Mouse (Mus musculus) lung, adult 2 months (tissue): Measurements from ENCODE around the gene Mvb12a. TPM values are rescaled to one million over a fixed set of nuclear protein-coding genes. Genes with fewer than 3 reads are reported as not detected.
A peak's percentile ranks its signal among the peaks of the same experiment; 100 is the strongest.

Experiments
- DNase-seq: peaks from one replicate; pipeline ENCODE4 v3.0.0; 2022
- H3K4me1 ChIP-seq: fragments of 200-500 bp; 2 replicates; pipeline ENCODE4 v1.6.1; 2011; ENCODE audit warnings: low read length; ENCODE audit not compliant: control insufficient read depth, insufficient read depth
- H3K4me3 ChIP-seq: fragments of 200-500 bp; replicated peaks from 2 replicates; pipeline ENCODE3; 2011; ENCODE audit warnings: low read depth, mild to moderate bottlenecking, control low read depth, low read length; ENCODE audit errors: extremely low read depth
- CTCF ChIP-seq: fragments of 200-500 bp; IDR thresholded peaks from 2 replicates; pipeline ENCODE4 v1.5.1; 2011; ENCODE audit warnings: mild to moderate bottlenecking, low read length, control low read depth; ENCODE audit not compliant: insufficient read depth
- POLR2A ChIP-seq: fragments of 200-500 bp; IDR thresholded peaks from 2 replicates; pipeline ENCODE4 v1.6.1; 2011; ENCODE audit warnings: low read depth, mild to moderate bottlenecking, control low read depth, low read length, borderline replicate concordance; ENCODE audit errors: extremely low read depth
- WGBS: fragments of 180-500 bp; shearing (Covaris S2); methylation state at CpG from one replicate; pipeline ENCODE4 v1.1.7; 2018; 5-methylcytosine and 5-hydroxymethylcytosine counted together
- polyA plus RNA-seq: library from polyadenylated mRNA; depleted of rRNA; stranded (reverse); fragments of >200 nt; gene quantifications from 2 replicates; pipeline ENCODE4 v1.2.3, GENCODE M21; 2012

Mvb12a gene
- polyA plus RNA-seq, 1 experiment, result 132 TPM

- no peak for TF ChIP-seq CTCF
- no peak for TF ChIP-seq POLR2A
- Histone ChIP-seq H3K4me1 (peaks cover 6% of the 10 kb centered on the region; the same call in 1 of the 2 replicates), H3K4me3 (no peak overlapping the region)
- DNase-seq, result no peak
- WGBS, result 67% methylated on average over 3 of the region's 3 CpGs
These were observed 17.3 kb downstream of the Mvb12a start for GRCm38 (mm10) chr8:71560071-71560470.

GRCm38 (mm10) chr8:71560765-71561164, 18.0 kb downstream of the Mvb12a start:
- H3K4me1 ChIP-seq, result peaks cover 6% of the 10 kb centered on the region; the same call in 1 of the 2 replicates
- H3K4me3 ChIP-seq, result no peak overlapping the region

GRCm38 (mm10) chr8:71561401-71561800, 18.7 kb downstream of the Mvb12a start:
- peak; percentile 99 for TF ChIP-seq CTCF
- no peak for TF ChIP-seq POLR2A
- peak; percentile 67 for DNase-seq
- 6% methylated on average over 15 of the region's 15 CpGs for WGBS
- H3K4me1 ChIP-seq, result peaks cover 6% of the 10 kb centered on the region; the same call in 1 of the 2 replicates
- no peak overlapping the region for H3K4me3 ChIP-seq

More at GRCm38 (mm10) chr8:71560765-71561164, 18.0 kb downstream of the Mvb12a start:
- TF ChIP-seq POLR2A, result no peak
- DNase-seq, result no peak
- 86% methylated on average over 5 of the region's 5 CpGs for WGBS

DNA sequence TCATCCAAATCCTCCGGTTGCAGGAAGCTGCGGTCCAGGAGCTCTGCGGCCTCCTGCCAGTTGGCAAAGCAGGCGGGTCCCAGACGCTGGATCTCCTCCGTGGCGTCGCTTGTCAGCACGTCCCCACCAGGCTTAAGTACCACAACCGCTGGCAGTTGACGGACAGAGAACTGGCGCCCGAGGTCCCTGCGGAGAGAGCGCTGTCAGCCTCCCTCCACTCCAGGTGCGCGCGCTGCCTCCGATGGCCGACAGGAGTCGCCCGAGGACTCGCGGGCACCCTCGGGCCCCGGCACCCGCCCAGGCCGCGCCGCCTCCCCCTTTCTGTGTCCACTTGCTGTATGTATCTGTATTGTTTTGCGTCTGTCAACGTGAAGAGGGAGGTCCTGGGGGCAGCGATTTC, 20.0 kb downstream of the Mvb12a start:
- TF ChIP-seq POLR2A (no peak), CTCF (peak; percentile 39; the same call in 1 of the 2 replicates)
- no peak overlapping the region for H3K4me3 ChIP-seq
- H3K4me1 ChIP-seq, result peaks cover 6% of the 10 kb centered on the region; the same call in 1 of the 2 replicates
- WGBS, result under 1% methylated on average over 33 of the region's 33 CpGs
- DNase-seq, result peak; percentile 84

DNA sequence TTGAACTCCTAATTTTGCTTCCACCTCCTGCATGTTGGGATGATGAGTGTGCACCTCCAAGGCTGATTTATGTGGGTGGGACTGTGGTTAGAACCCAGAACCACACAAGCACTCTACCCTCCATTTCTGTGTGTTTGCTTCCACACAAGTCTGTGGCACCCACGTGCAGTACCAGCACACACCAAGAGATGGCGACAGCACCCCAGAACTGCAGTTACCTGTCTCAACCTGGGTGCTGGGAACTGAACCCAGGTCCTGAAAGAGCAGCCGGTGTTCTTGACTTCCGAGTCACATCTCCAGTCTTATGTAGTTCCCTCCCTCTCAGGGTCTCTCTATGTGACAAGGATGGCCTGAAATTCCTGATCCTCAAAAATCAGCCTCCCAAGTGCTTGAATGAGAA, 21.3 kb downstream of the Mvb12a start:
- peaks cover 8% of the 10 kb centered on the region; the same call in 1 of the 2 replicates for H3K4me1 ChIP-seq
- WGBS, result 88% methylated on average over 4 of the region's 4 CpGs
- no peak for TF ChIP-seq POLR2A
- TF ChIP-seq CTCF, result no peak
- no peak for DNase-seq
- no peak overlapping the region for H3K4me3 ChIP-seq

DNA sequence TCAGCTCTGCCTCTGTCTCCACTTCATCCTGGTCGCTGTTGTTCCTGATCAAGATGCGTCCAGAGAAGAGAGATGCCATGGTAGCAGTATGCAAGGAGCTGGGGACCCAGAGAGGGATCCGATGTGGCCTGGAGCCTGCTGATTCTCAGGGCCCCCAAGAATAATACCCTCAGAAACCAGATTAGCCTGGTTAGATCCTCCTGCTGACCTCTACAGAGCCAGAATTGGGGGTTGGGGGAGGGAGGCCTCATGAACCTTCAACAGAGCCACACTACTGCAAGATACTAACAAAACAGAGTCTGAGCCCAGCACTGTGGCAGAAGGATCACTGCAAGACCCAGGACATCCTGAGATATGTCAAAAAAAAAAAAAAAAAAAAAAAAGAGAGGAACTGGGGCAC, 23.8 kb downstream of the Mvb12a start, which contains the start of gene Nxnl1:
Nxnl1 (minus strand) TSS at position 101 of the 400 bp plus-strand sequence.
- TF ChIP-seq CTCF (no peak), POLR2A (no peak)
- WGBS, result 80% methylated on average over 3 of the region's 3 CpGs

GRCm38 (mm10) chr8:71567587-71567986, 24.9 kb downstream of the Mvb12a start:
- no peak for DNase-seq
- peaks cover 10% of the 10 kb centered on the region for H3K4me1 ChIP-seq
- WGBS, result 73% methylated on average over 7 of the region's 7 CpGs
- TF ChIP-seq POLR2A (no peak), CTCF (no peak)
- no peak overlapping the region for H3K4me3 ChIP-seq

More for the DNA sequence above, 23.8 kb downstream of the Mvb12a start, which contains the start of gene Nxnl1:
- Histone ChIP-seq H3K4me3 (no peak within 1 kb of the TSS), H3K4me1 (peaks cover 11% of the 10 kb centered on the region)
- no peak for DNase-seq

DNA sequence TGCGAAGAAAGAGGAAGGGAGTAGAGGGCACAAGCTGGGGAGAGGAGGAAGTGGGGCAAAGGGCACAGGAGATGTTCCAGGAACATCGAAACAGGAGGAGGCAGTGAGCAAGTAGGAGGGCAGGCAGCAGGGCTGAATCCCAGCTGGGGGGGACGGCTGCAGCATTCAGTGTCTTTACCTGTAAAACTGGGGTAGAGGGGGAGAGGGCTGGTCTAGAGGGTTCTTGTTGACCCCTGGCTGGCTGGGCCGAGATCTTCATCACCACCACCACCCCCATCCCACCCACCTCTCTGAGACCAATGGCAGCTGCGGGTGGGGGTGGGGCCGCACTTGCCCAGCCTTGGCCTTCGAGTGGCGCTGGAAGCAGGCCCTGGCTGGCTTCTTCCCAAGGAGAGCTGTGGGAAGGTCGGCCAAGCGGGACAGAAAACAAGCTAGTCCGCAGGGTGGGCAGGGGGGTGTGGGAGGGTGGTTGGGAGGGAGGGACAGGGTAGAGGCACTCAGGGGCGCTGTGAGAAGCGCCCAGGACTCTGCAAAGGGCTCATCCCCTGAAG, 25.7 kb downstream of the Mvb12a start, which contains the start of gene Slc27a1:
Slc27a1 (plus strand) TSS at position 496 of the 551 bp plus-strand sequence.
- Histone ChIP-seq H3K4me3 (peak within 1 kb of the TSS; percentile 89), H3K4me1 (peaks cover 9% of the 10 kb centered on the region)
- WGBS, result 30% methylated on average over 13 of the region's 13 CpGs
- peak; percentile 75 for DNase-seq
- TF ChIP-seq CTCF (no peak), POLR2A (no peak)

DNA sequence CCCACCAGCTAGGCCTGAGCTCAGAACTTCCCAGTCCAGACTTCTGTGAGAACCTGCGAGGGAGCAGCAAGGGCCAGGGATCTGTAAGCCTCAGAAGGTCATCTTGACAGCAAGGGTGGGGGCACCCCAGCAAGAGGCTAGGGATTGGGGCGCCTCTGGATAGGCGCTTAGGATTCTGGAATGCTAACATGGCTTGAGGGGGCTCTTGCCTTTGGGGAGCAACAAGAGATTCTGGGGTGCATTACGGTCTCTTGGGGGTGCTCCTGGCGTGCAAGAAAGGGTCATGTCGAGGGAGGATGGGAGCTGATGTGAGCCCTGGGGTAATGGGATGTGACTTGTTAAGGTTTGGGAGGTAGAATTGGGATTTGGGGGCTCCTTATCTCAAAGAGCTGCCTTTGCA, 26.2 kb downstream of the Mvb12a start:
- 48% methylated on average over 6 of the region's 6 CpGs for WGBS
- Histone ChIP-seq H3K4me1 (peaks cover 9% of the 10 kb centered on the region), H3K4me3 (no peak overlapping the region)
- TF ChIP-seq POLR2A, result no peak
- no peak for TF ChIP-seq CTCF
- DNase-seq, result no peak
